Mouse (Mus musculus): ENCODE results near the gene Bank1.
"Not testable (repeated sequence)": the region's sequence is repeated elsewhere in the genome, so short reads cannot be mapped to it uniquely, and the experiment has no call there.

Gene Bank1

GRCm38 (mm10) chr3:136325783-136326182, at the start of gene Bank1:
Gene Bank1 (minus strand): TSS chr3:136326066.
- in situ Hi-C loops (cut with MboI; ENCODE audit: low pct_unique_long_range_greater_than_20kb in 1 of 2, low sequenced_read_pairs in 2 of 2, unreplicated experiment in 1 of 2), result no loop called here

- in situ Hi-C loops (cut with MboI; ENCODE audit: low pct_unique_long_range_greater_than_20kb in 1 of 2, low sequenced_read_pairs in 2 of 2, unreplicated experiment in 1 of 2), result no loop called here
Observed at GRCm38 (mm10) chr3:136369916-136370315, 44.0 kb upstream of the Bank1 start.

DNA sequence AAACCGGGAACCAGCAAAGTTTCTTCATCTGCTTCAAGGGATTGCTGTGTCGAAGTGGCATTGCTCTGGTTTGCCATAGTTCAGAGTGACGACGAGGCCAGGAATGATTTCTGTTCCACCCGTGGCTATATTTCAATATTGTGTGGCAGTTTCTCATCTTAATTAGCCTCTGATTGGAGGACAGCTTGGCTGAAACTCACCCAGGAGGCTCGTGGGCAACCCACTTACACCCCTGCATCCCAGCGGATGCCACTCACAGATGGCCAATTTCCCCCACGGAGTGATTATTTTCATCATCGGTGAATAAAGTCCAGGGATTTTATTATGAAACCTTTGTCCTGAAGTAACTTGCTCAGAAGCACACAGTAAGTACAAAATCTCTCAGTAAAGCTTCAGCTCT, 43.6 kb upstream of the Bank1 start:
- in situ Hi-C loops (cut with MboI; ENCODE audit: low pct_unique_long_range_greater_than_20kb in 1 of 2, low sequenced_read_pairs in 2 of 2, unreplicated experiment in 1 of 2), result no loop called here

DNA sequence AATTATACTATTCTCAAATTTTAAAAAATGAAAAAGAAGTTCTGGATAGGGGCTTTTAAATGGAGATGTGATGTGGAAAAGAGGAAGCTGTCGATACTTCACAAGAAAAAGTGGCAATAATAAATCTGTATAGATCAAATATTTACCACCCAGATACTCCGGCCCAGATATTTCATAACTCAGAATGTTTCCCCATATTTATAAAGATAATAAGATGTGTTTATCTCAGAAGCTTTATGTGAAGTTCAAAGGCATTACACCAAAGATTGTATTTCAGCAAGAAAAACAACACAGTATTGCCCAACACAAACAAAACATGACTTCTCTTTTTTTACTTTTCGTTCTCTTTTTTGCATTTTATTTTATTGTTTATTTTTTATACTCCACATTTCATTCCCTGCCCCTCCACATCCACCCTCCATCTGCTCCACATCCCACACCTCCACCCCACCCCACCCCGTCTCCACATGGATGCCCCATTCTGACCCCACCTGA, 42.7 kb upstream of the Bank1 start:
- in situ Hi-C loops (cut with MboI; ENCODE audit: low pct_unique_long_range_greater_than_20kb in 1 of 2, low sequenced_read_pairs in 2 of 2, unreplicated experiment in 1 of 2), result no loop called here

- in situ Hi-C loops (cut with MboI; ENCODE audit: low pct_unique_long_range_greater_than_20kb in 1 of 2, low sequenced_read_pairs in 2 of 2, unreplicated experiment in 1 of 2), result no loop called here
Observed at GRCm38 (mm10) chr3:136349690-136350089, 23.8 kb upstream of the Bank1 start.

GRCm38 (mm10) chr3:136348611-136349010, 22.7 kb upstream of the Bank1 start:
- in situ Hi-C loops (cut with MboI; ENCODE audit: low pct_unique_long_range_greater_than_20kb in 1 of 2, low sequenced_read_pairs in 2 of 2, unreplicated experiment in 1 of 2), result no loop called here

GRCm38 (mm10) chr3:136347277-136347676, 21.4 kb upstream of the Bank1 start:
- in situ Hi-C loops (cut with MboI; ENCODE audit: low pct_unique_long_range_greater_than_20kb in 1 of 2, low sequenced_read_pairs in 2 of 2, unreplicated experiment in 1 of 2), result no loop called here

GRCm38 (mm10) chr3:136341911-136342310, 16.0 kb upstream of the Bank1 start:
- in situ Hi-C loops (cut with MboI; ENCODE audit: low pct_unique_long_range_greater_than_20kb in 1 of 2, low sequenced_read_pairs in 2 of 2, unreplicated experiment in 1 of 2), result no loop called here

GRCm38 (mm10) chr3:136339896-136340295, 14.0 kb upstream of the Bank1 start:
- in situ Hi-C loops (cut with MboI; ENCODE audit: low pct_unique_long_range_greater_than_20kb in 1 of 2, low sequenced_read_pairs in 2 of 2, unreplicated experiment in 1 of 2), result no loop called here

DNA sequence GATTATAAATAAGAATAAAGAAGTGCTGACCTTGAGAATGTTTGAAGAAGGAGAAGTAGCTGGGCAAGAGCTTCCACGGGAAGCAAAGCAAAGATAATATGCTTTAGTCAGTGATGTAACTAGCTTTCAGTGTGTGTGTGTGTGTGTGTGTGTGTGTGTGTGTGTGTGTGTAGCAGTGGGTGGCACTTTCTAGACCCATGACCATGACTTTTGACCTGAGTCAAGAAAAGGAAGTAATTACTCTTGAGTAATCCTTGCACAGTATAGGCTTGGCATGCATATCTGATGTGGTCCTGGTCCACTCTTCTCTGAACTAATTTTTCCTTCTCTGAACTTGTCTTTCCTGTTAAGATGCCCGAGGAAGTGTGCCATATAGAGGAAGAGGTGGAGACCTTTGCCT, 5.3 kb upstream of the Bank1 start:
- in situ Hi-C loops (cut with MboI; ENCODE audit: low pct_unique_long_range_greater_than_20kb in 1 of 2, low sequenced_read_pairs in 2 of 2, unreplicated experiment in 1 of 2), result no loop called here

DNA sequence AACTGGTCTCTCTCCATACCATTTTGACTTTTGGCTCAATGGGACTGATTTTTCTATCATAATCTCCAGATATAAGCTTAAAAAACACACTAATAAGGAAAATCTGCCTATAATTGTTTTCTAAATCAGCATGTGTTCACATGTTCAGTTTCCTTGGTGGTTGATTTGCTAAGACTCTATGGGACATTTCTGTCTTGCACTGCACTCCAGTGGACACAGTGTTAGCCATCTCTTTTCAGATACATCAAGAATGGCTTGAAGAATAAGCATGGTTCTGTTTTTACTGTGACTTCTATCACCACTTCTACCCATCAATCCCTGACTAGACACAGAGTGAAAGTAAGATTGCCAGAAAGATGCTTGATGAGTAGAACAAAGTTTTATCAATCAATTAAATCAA, 4.2 kb upstream of the Bank1 start:
- in situ Hi-C loops (cut with MboI; ENCODE audit: low pct_unique_long_range_greater_than_20kb in 1 of 2, low sequenced_read_pairs in 2 of 2, unreplicated experiment in 1 of 2), result no loop called here

DNA sequence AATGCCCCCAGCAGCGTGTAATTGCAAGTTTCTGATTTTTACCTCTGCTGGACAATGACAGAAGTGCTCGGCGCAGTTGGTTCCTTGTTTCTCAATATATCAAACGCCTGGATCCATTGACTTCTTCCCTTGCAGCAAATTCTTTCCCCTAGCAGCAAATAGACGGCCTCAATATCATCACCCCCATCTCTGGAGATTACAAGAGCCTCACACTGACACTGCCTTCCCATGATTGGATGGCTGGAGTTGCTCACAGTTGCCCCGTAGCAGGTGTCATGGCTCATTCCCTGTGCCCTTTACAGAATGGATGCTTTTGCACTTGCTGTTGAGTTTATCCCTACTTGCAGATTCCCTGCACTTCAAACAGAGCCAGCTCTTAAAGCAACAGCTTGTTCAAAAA, 3.3 kb upstream of the Bank1 start:
- in situ Hi-C loops (cut with MboI; ENCODE audit: low pct_unique_long_range_greater_than_20kb in 1 of 2, low sequenced_read_pairs in 2 of 2, unreplicated experiment in 1 of 2), result no loop called here

- in situ Hi-C loops (cut with MboI; ENCODE audit: low pct_unique_long_range_greater_than_20kb in 1 of 2, low sequenced_read_pairs in 2 of 2, unreplicated experiment in 1 of 2), result not testable (repeated sequence)
Observed at GRCm38 (mm10) chr3:136324716-136325115, 1.1 kb downstream of the Bank1 start.

DNA sequence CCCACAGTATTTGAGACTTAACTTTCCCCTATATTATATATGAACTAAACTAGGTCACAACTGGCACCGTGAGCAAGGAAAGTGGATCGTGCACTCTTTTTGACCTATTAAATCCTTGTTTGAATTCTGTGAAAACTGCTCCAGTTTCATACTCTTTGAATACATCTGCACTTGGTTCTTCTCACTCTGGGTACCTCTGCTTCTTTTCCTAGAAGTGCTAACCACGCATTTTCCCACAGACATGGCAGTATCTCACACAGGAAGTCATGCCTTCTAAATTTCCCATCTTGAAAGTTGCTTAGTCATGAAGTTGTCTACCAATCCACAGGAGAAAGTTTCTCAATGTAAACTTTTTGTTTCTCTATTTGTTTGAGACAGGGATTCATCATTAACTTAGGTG, 3.9 kb downstream of the Bank1 start:
- in situ Hi-C loops (cut with MboI; ENCODE audit: low pct_unique_long_range_greater_than_20kb in 1 of 2, low sequenced_read_pairs in 2 of 2, unreplicated experiment in 1 of 2), result no loop called here

DNA sequence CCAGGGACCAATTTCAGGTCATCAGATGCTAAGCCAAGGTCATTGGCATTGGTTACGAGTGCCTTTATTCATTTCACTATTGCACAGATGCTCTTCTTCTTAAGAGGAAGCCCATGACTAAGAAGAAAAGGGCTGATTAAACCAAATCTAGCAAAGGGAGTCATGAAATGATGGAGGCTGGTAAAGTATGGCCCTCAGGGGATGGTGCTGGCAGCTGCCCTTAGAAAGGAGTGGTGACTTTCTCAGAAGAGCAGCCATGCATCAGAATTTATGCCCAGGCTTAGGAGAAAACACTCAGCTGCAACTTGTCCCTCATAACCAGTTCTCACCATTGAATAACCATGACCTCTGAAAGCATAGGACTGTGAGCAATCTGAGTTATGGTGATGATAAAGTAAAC, 17.4 kb downstream of the Bank1 start:
- in situ Hi-C loops (cut with MboI; ENCODE audit: low pct_unique_long_range_greater_than_20kb in 1 of 2, low sequenced_read_pairs in 2 of 2, unreplicated experiment in 1 of 2), result no loop called here

DNA sequence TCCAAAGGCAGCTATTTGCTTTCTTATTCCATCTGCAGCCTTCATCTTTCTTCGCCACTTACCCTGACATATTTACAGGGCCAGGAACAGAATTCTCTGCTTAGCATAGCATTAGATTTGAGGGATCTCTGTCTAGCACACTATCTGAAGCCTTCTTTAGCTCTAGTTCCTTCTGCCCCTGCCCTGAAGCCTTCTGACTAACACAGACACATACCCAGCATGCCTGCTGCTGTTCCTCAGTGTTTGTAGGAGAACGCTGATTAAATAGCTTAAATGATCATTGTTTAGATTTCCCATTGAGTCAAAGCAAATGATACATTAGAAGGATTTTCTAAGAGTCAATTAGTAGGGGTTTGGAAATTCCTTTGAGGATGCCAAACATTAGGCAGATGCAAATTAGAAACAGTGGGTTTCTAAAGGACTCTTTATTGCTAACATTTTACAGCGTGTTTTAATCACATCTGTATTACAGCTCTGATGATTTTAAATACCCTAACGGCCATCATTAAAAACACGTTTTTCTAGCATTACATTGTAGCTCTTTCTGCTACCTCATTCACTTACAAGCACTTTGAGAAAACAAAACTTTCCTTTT, 19.2 kb downstream of the Bank1 start:
- in situ Hi-C loops (cut with MboI; ENCODE audit: low pct_unique_long_range_greater_than_20kb in 1 of 2, low sequenced_read_pairs in 2 of 2, unreplicated experiment in 1 of 2), result no loop called here

DNA sequence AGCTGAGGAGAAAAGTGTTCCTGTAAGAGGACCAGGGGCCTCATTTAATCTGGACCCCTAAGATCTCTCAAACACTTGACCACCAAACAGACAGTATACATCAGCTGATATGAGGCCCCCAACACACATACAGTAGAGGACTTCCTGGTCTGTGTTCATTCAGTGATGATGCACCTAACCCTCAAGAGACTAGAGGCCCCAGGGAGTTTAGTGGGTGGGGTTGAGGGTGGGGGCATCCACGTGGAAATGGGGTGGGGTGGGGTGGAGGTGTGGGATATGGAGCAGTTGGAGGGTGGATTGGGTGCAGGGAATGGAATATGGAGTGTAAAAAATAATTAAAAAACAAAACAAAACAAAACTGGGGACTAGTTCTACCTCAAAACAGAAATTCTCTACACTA, 23.3 kb downstream of the Bank1 start:
- in situ Hi-C loops (cut with MboI; ENCODE audit: low pct_unique_long_range_greater_than_20kb in 1 of 2, low sequenced_read_pairs in 2 of 2, unreplicated experiment in 1 of 2), result no loop called here

GRCm38 (mm10) chr3:136300810-136301209, 25.1 kb downstream of the Bank1 start:
- in situ Hi-C loops (cut with MboI; ENCODE audit: low pct_unique_long_range_greater_than_20kb in 1 of 2, low sequenced_read_pairs in 2 of 2, unreplicated experiment in 1 of 2), result not testable (repeated sequence)

DNA sequence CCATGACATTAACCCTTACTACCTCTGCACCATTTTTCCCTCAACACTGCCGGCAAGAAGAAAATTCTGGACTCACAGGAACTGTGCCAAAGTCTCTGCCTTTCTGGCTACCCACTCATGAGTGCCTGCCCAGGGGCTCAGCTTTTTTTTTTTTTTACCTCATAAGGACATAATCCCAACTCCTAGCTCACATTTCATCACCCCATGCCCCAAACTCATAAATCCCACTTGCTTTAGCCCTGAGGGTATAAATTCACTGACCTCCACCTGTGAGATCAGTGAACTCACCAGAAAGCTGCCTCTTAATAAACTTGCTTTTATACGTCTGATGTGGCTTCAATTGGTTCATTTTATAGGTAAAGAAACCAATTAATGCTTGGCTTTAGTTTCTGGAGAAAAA, 28.5 kb downstream of the Bank1 start:
- in situ Hi-C loops (cut with MboI; ENCODE audit: low pct_unique_long_range_greater_than_20kb in 1 of 2, low sequenced_read_pairs in 2 of 2, unreplicated experiment in 1 of 2), result no loop called here

DNA sequence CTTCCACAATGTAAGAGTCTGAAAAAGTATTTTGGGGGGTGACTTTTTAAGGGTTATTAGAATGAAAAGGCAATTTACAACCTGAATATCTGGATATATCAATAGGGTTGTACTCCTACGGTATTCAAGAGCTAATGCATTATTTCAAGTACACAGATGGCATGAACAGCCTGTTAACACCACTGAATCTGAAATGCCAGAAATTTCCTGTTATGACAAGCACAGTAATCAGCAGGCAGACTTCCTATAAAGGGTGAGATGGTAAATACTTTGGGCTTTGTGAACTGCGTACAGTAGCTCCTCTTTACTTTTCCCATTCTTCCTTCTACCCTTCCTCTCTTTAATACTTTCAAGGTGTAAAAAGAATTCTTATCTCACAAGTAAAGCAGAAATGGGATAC, 30.6 kb downstream of the Bank1 start:
- in situ Hi-C loops (cut with MboI; ENCODE audit: low pct_unique_long_range_greater_than_20kb in 1 of 2, low sequenced_read_pairs in 2 of 2, unreplicated experiment in 1 of 2), result no loop called here

GRCm38 (mm10) chr3:136287883-136288282, 38.0 kb downstream of the Bank1 start:
- in situ Hi-C loops (cut with MboI; ENCODE audit: low pct_unique_long_range_greater_than_20kb in 1 of 2, low sequenced_read_pairs in 2 of 2, unreplicated experiment in 1 of 2), result no loop called here
